Mouse (Mus musculus) liver, adult 2 months (tissue): Measurements from ENCODE around the gene Fyb2. TPM values are rescaled to one million over a fixed set of nuclear protein-coding genes. Genes with fewer than 3 reads are reported as not detected.

Experiments
- DNase-seq: peaks from one replicate; pipeline ENCODE4 v3.0.0-alpha.2; 2011; ENCODE audit warnings: low read depth, low spot score; ENCODE audit errors: extremely low read depth
- H3K27ac ChIP-seq: fragments of 200-500 bp; replicated peaks from 2 replicates; pipeline ENCODE4 v1.5.1; 2012; ENCODE audit warnings: low read depth, mild to moderate bottlenecking, control low read depth, inconsistent platforms, low read length; ENCODE audit not compliant: insufficient read depth
- H3K27me3 ChIP-seq: fragments of 200-500 bp; 2 replicates; pipeline ENCODE4 v1.6.1; 2012; ENCODE audit warnings: mild to moderate bottlenecking, moderate library complexity, low read length, inconsistent platforms; ENCODE audit not compliant: control insufficient read depth, insufficient read depth
- H3K36me3 ChIP-seq: fragments of 200-500 bp; 2 replicates; pipeline ENCODE4 v1.6.1; 2012; ENCODE audit warnings: low read length, inconsistent platforms; ENCODE audit not compliant: control insufficient read depth, insufficient read depth
- H3K4me1 ChIP-seq: fragments of 200-500 bp; 2 replicates; pipeline ENCODE4 v1.6.1; 2011; ENCODE audit warnings: low read length; ENCODE audit not compliant: control insufficient read depth, insufficient read depth
- H3K4me3 ChIP-seq: fragments of 200-500 bp; 2 replicates; pipeline ENCODE4 v1.5.1; 2011; ENCODE audit warnings: low read depth, mild to moderate bottlenecking, control low read depth, low read length, moderate library complexity; ENCODE audit not compliant: insufficient read depth
- H3K79me2 ChIP-seq: fragments of 200-500 bp; 2 replicates; pipeline ENCODE4 v1.6.1; 2012; ENCODE audit warnings: inconsistent platforms, mild to moderate bottlenecking, low read length, moderate library complexity; ENCODE audit not compliant: control insufficient read depth, insufficient read depth
- H3K9ac ChIP-seq: fragments of 200-500 bp; 2 replicates; pipeline ENCODE4 v1.6.1; 2012; ENCODE audit warnings: low read depth, mild to moderate bottlenecking, control low read depth, inconsistent platforms, low read length
- CTCF ChIP-seq: fragments of 200-500 bp; IDR thresholded peaks from 2 replicates; pipeline ENCODE4 v1.5.1; 2011; ENCODE audit warnings: low read depth, low read length, control low read depth
- POLR2A ChIP-seq: fragments of 200-500 bp; IDR thresholded peaks from 2 replicates; pipeline ENCODE4 v1.6.1; 2011; ENCODE audit warnings: low read length, control low read depth; ENCODE audit not compliant: insufficient read depth; ENCODE audit errors: extremely low read depth
- WGBS: fragments of 180-500 bp; shearing (Covaris S2); methylation state at CpG from one replicate; pipeline ENCODE4 v1.1.7; 2018; 5-methylcytosine and 5-hydroxymethylcytosine counted together
- polyA plus RNA-seq: library from polyadenylated mRNA; depleted of rRNA; stranded (reverse); fragments of >200 nt; gene quantifications from 2 replicates; pipeline ENCODE4 v1.2.3, GENCODE M21; 2012; rRNA removed
- total RNA-seq: library from RNA; depleted of rRNA; stranded (reverse); fragments of >200 nt; gene quantifications from 2 replicates; pipeline ENCODE4 v1.2.3, GENCODE M21; 2014; rRNA removed

The Fyb2 gene
- total and polyA plus RNA-seq, 2 experiments, result 0.87 to 2.9 TPM

DNA sequence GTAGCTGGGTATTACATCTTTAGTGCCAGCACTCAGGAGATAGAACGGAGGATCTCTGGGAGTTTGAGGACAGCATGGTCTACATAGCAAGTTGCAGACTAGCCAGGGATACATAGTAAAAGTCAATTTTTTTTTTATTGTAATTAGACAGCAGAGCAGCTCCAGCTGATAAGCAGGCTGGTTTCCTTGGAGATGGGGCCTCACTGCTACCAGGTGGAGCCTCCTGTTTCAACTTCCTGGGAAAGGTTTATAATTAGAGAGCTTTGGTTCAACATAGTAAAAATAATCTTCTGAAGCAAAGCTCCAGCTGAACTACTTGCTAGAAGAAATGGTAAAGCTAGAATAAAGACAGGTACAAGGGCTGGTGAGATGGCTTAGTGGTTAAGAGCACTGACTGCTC, 136.8 kb downstream of the Fyb2 start:
- Histone ChIP-seq H3K79me2 (peaks cover 12% of the 10 kb centered on the region; the same call in 1 of the 2 replicates), H3K4me3 (no peak overlapping the region), H3K4me1 (no peaks in the 10 kb centered on the region), H3K27me3 (no peaks in the 10 kb centered on the region), H3K27ac (no peak overlapping the region), H3K36me3 (peaks cover 33% of the 10 kb centered on the region), H3K9ac (no peak overlapping the region)
- DNase-seq, result no peak
- 88% methylated on average over 1 of the region's 1 CpGs for WGBS
- no peak for TF ChIP-seq POLR2A
- TF ChIP-seq CTCF, result no peak

- Histone ChIP-seq H3K27me3 (no peaks in the 10 kb centered on the region), H3K27ac (no peak overlapping the region), H3K36me3 (peaks cover 25% of the 10 kb centered on the region), H3K4me3 (no peak overlapping the region), H3K9ac (no peak overlapping the region), H3K4me1 (no peaks in the 10 kb centered on the region), H3K79me2 (peaks cover 8% of the 10 kb centered on the region; the same call in 1 of the 2 replicates)
- DNase-seq, result no peak
- TF ChIP-seq POLR2A, result no peak
- TF ChIP-seq CTCF, result no peak
- WGBS, result 82% methylated on average over 5 of the region's 5 CpGs
These were observed 138.0 kb downstream of the Fyb2 start for GRCm38 (mm10) chr4:105051291-105051690.

Other genes with a start within 250 kb of the Fyb2 start
- gene C8b, start 147.1 kb upstream of the Fyb2 start, total RNA-seq, result 244 and 263 TPM in 2 replicates
- gene C8b, start 147.1 kb upstream of the Fyb2 start, polyA plus RNA-seq, result 62.9 and 83.5 TPM in 2 replicates
- gene Gm17662, start 56.1 kb upstream of the Fyb2 start, total RNA-seq, result not detected in 2 replicates
- gene Gm17662, start 56.1 kb upstream of the Fyb2 start, polyA plus RNA-seq, result not detected in 2 replicates
- 231 and 250 TPM in 2 replicates for gene C8a, start 37.1 kb upstream of the Fyb2 start, total RNA-seq
- gene C8a, start 37.1 kb upstream of the Fyb2 start, polyA plus RNA-seq, result 56.6 and 71.3 TPM in 2 replicates
- 21.3 and 24.9 TPM in 2 replicates for gene Prkaa2, start 196.4 kb downstream of the Fyb2 start, total RNA-seq
- gene Prkaa2, start 196.4 kb downstream of the Fyb2 start, polyA plus RNA-seq, result 8.2 and 11.3 TPM in 2 replicates
- gene Plpp3, start 243.9 kb downstream of the Fyb2 start, total RNA-seq, result 64.1 and 81.1 TPM in 2 replicates
- 81.0 and 84.2 TPM in 2 replicates for gene Plpp3, start 243.9 kb downstream of the Fyb2 start, polyA plus RNA-seq